Mouse (Mus musculus) forebrain, embryonic 10.5 days (tissue): Measurements from ENCODE around the gene Timp3. TPM values are rescaled to one million over a fixed set of nuclear protein-coding genes. Genes with fewer than 3 reads are reported as not detected.

Experiments used
- DNase-seq: peaks from one replicate; pipeline ENCODE4 v3.0.0-alpha.2; 2017; ENCODE audit warnings: low spot score; ENCODE audit errors: extremely low spot score
- H3K27ac ChIP-seq: fragments of 300-500 bp; sonication (generic); 2 replicates; pipeline ENCODE4 v1.5.1; 2016; ENCODE audit warnings: mild to moderate bottlenecking
- H3K27me3 ChIP-seq: fragments of 300-500 bp; sonication (generic); 2 replicates; pipeline ENCODE4 v1.6.1; 2016; ENCODE audit warnings: mild to moderate bottlenecking; ENCODE audit not compliant: poor library complexity, severe bottlenecking
- H3K36me3 ChIP-seq: fragments of 300-500 bp; sonication (generic); replicated peaks from 2 replicates; pipeline ENCODE4 v1.6.1; 2016; ENCODE audit warnings: mild to moderate bottlenecking, moderate library complexity
- H3K4me1 ChIP-seq: fragments of 300-500 bp; sonication (generic); 2 replicates; pipeline ENCODE4 v1.6.1; 2016
- H3K4me3 ChIP-seq: fragments of 300-500 bp; sonication (generic); 2 replicates; pipeline ENCODE4 v1.5.1; 2016; ENCODE audit warnings: mild to moderate bottlenecking, moderate library complexity
- H3K9me3 ChIP-seq: fragments of 300-500 bp; sonication (generic); 2 replicates; pipeline ENCODE4 v1.6.1; 2016; ENCODE audit warnings: mild to moderate bottlenecking, moderate library complexity
- WGBS: fragments of 180-500 bp; shearing (Covaris S2); methylation state at CpG from one replicate; pipeline ENCODE4 v1.1.7; 2016; 5-methylcytosine and 5-hydroxymethylcytosine counted together
- polyA plus RNA-seq: library from polyadenylated mRNA; unstranded; fragments of >200 nt; fragmentation: Nextera tagmentation; extraction: Ambion mirVana; gene quantifications from 2 replicates; pipeline ENCODE4 v1.2.1, GENCODE M21; 2016

Timp3 gene
- polyA plus RNA-seq, 1 experiment from 2014 or later: 22.1 TPM

GRCm38 (mm10) chr10:86301593-86302317 lies 1.6 kb downstream of the Timp3 start:
- Histone ChIP-seq H3K27ac (no peak overlapping the region), H3K9me3 (no peaks in the 10 kb centered on the region), H3K4me3 (peak overlapping the region; percentile 70), H3K4me1 (peaks cover 64% of the 10 kb centered on the region), H3K36me3 (no peaks in the 10 kb centered on the region), H3K27me3 (peaks cover 76% of the 10 kb centered on the region)
- 21% methylated on average over 4 of the region's 4 CpGs for WGBS
- DNase-seq: no peak

GRCm38 (mm10) chr10:86302318-86302648 lies 2.1 kb downstream of the Timp3 start:
- H3K4me3 ChIP-seq: peak overlapping the region; percentile 70
- H3K36me3 ChIP-seq: no peaks in the 10 kb centered on the region
- 66% methylated on average over 4 of the region's 4 CpGs for WGBS
- peaks cover 71% of the 10 kb centered on the region for H3K27me3 ChIP-seq
- no peaks in the 10 kb centered on the region for H3K9me3 ChIP-seq
- peaks cover 64% of the 10 kb centered on the region for H3K4me1 ChIP-seq
- H3K27ac ChIP-seq: no peak overlapping the region
- DNase-seq: no peak

GRCm38 (mm10) chr10:86302761-86303494 lies 2.8 kb downstream of the Timp3 start:
- H3K36me3 ChIP-seq: no peaks in the 10 kb centered on the region; the same call in 1 of the 2 replicates
- WGBS: 28% methylated on average over 8 of the region's 8 CpGs
- H3K4me1 ChIP-seq: peaks cover 62% of the 10 kb centered on the region
- peak overlapping the region; percentile 70; the same call in 1 of the 2 replicates for H3K4me3 ChIP-seq
- peaks cover 65% of the 10 kb centered on the region for H3K27me3 ChIP-seq
- peak; percentile 58 for DNase-seq
- H3K27ac ChIP-seq: no peak overlapping the region
- no peaks in the 10 kb centered on the region for H3K9me3 ChIP-seq

- Histone ChIP-seq H3K36me3 (no peaks in the 10 kb centered on the region; the same call in 1 of the 2 replicates), H3K9me3 (no peaks in the 10 kb centered on the region), H3K4me1 (peaks cover 57% of the 10 kb centered on the region), H3K27me3 (peaks cover 59% of the 10 kb centered on the region), H3K4me3 (no peak overlapping the region), H3K27ac (no peak overlapping the region)
- no peak for DNase-seq
- WGBS: 68% methylated on average over 2 of the region's 2 CpGs
Observed at GRCm38 (mm10) chr10:86303495-86303876, 3.3 kb downstream of the Timp3 start.

GRCm38 (mm10) chr10:86304583-86304982 lies 4.4 kb downstream of the Timp3 start:
- no peak overlapping the region for H3K27ac ChIP-seq
- H3K36me3 ChIP-seq: no peaks in the 10 kb centered on the region; the same call in 1 of the 2 replicates
- peak; percentile 27 for DNase-seq
- H3K4me3 ChIP-seq: no peak overlapping the region
- no peaks in the 10 kb centered on the region for H3K9me3 ChIP-seq
- peaks cover 54% of the 10 kb centered on the region for H3K4me1 ChIP-seq
- H3K27me3 ChIP-seq: peaks cover 48% of the 10 kb centered on the region
- WGBS: 2% methylated on average over 2 of the region's 2 CpGs

- Histone ChIP-seq H3K4me1 (peaks cover 29% of the 10 kb centered on the region), H3K27me3 (peaks cover 27% of the 10 kb centered on the region), H3K9me3 (no peaks in the 10 kb centered on the region), H3K4me3 (no peak overlapping the region), H3K27ac (no peak overlapping the region), H3K36me3 (no peaks in the 10 kb centered on the region; the same call in 1 of the 2 replicates)
- whole genome bisulfite sequencing: 87% methylated on average over 4 of the region's 4 CpGs
- no peak for DNase-seq
Observed at GRCm38 (mm10) chr10:86307235-86307634, 7.1 kb downstream of the Timp3 start.

- H3K9me3 ChIP-seq: no peaks in the 10 kb centered on the region
- no peaks in the 10 kb centered on the region; the same call in 1 of the 2 replicates for H3K36me3 ChIP-seq
- peaks cover 10% of the 10 kb centered on the region; the same call in 1 of the 2 replicates for H3K27me3 ChIP-seq
- no peak for DNase-seq
- peaks cover 5% of the 10 kb centered on the region for H3K4me1 ChIP-seq
- no peak overlapping the region for H3K27ac ChIP-seq
- no peak overlapping the region for H3K4me3 ChIP-seq
- 86% methylated on average over 6 of the region's 6 CpGs for WGBS
Observed at GRCm38 (mm10) chr10:86310527-86310926, 10.4 kb downstream of the Timp3 start.

- no peak overlapping the region for H3K4me3 ChIP-seq
- no peaks in the 10 kb centered on the region for H3K27me3 ChIP-seq
- DNase-seq: no peak
- no peaks in the 10 kb centered on the region; the same call in 1 of the 2 replicates for H3K36me3 ChIP-seq
- H3K4me1 ChIP-seq: peaks cover 7% of the 10 kb centered on the region
- H3K27ac ChIP-seq: no peak overlapping the region
- WGBS: 92% methylated on average over 3 of the region's 3 CpGs
- H3K9me3 ChIP-seq: no peaks in the 10 kb centered on the region
Observed at GRCm38 (mm10) chr10:86312976-86313375, 12.8 kb downstream of the Timp3 start.

- no peak for DNase-seq
- Histone ChIP-seq H3K9me3 (no peaks in the 10 kb centered on the region), H3K27ac (no peak overlapping the region), H3K36me3 (no peaks in the 10 kb centered on the region), H3K4me3 (no peak overlapping the region), H3K4me1 (peaks cover 10% of the 10 kb centered on the region), H3K27me3 (no peaks in the 10 kb centered on the region)
- 81% methylated on average over 1 of the region's 1 CpGs for WGBS
Observed at GRCm38 (mm10) chr10:86313448-86313847, 13.3 kb downstream of the Timp3 start.

GRCm38 (mm10) chr10:86315513-86315912 lies 15.3 kb downstream of the Timp3 start:
- no peak for DNase-seq
- WGBS: 63% methylated on average over 3 of the region's 3 CpGs
- Histone ChIP-seq H3K27me3 (no peaks in the 10 kb centered on the region), H3K36me3 (no peaks in the 10 kb centered on the region), H3K27ac (no peak overlapping the region), H3K4me3 (no peak overlapping the region), H3K4me1 (peaks cover 26% of the 10 kb centered on the region), H3K9me3 (no peaks in the 10 kb centered on the region)

- no peaks in the 10 kb centered on the region for H3K9me3 ChIP-seq
- H3K4me3 ChIP-seq: no peak overlapping the region
- 91% methylated on average over 7 of the region's 7 CpGs for WGBS
Observed at GRCm38 (mm10) chr10:86317633-86318032, 17.5 kb downstream of the Timp3 start.

GRCm38 (mm10) chr10:86318552-86319140 lies 18.5 kb downstream of the Timp3 start:
- H3K9me3 ChIP-seq: no peaks in the 10 kb centered on the region
- H3K4me1 ChIP-seq: peaks cover 41% of the 10 kb centered on the region
- H3K27me3 ChIP-seq: peaks cover 10% of the 10 kb centered on the region; the same call in 1 of the 2 replicates
- H3K4me3 ChIP-seq: no peak overlapping the region
- no peak overlapping the region for H3K27ac ChIP-seq
- H3K36me3 ChIP-seq: no peaks in the 10 kb centered on the region
- no peak for DNase-seq
- 74% methylated on average over 5 of the region's 5 CpGs for WGBS

More at GRCm38 (mm10) chr10:86317633-86318032, 17.5 kb downstream of the Timp3 start:
- Histone ChIP-seq H3K27ac (no peak overlapping the region), H3K27me3 (peaks cover 8% of the 10 kb centered on the region; the same call in 1 of the 2 replicates), H3K4me1 (peaks cover 41% of the 10 kb centered on the region), H3K36me3 (no peaks in the 10 kb centered on the region)
- no peak for DNase-seq

- H3K27me3 ChIP-seq: peaks cover 10% of the 10 kb centered on the region; the same call in 1 of the 2 replicates
- DNase-seq: no peak
- no peaks in the 10 kb centered on the region for H3K36me3 ChIP-seq
- peaks cover 41% of the 10 kb centered on the region for H3K4me1 ChIP-seq
- no peak overlapping the region for H3K4me3 ChIP-seq
- no peaks in the 10 kb centered on the region for H3K9me3 ChIP-seq
- no peak overlapping the region for H3K27ac ChIP-seq
- WGBS: 7% methylated on average over 3 of the region's 3 CpGs
Observed at GRCm38 (mm10) chr10:86319526-86319925, 19.4 kb downstream of the Timp3 start.
